Mouse (Mus musculus): Measurements from ENCODE around the gene Dbx1.

GRCm38 (mm10) chr7:49668260-49668857, 31.7 kb upstream of the Dbx1 start:
- TF ChIP-seq GATA1 (IDR thresholded peaks at IDR 0.05; ENCODE audit: borderline replicate concordance, low read length), result no peak
- no peak for TF ChIP-seq FLI1 (IDR thresholded peaks at IDR 0.05; ENCODE audit: low read length)
